Mouse (Mus musculus) ES-E14 (cell line): ENCODE data around the gene Blcap. TPM values are rescaled to one million over a fixed set of nuclear protein-coding genes. Genes with fewer than 3 reads are reported as not detected.

Experiments
- DNase-seq: peaks from one replicate; pipeline ENCODE4 v3.0.0-alpha.2; 2013; ENCODE audit warnings: low read depth, low spot score
- H3K27ac ChIP-seq: 2 replicates; pipeline ENCODE4 v1.5.1; 2012; ENCODE audit warnings: low read depth, mild to moderate bottlenecking, low read length, moderate library complexity, mixed read lengths; ENCODE audit not compliant: poor library complexity, insufficient read depth, severe bottlenecking
- H3K36me3 ChIP-seq: 2 replicates; pipeline ENCODE4 v1.6.1; 2012; ENCODE audit warnings: mild to moderate bottlenecking, low read length, moderate library complexity, mixed read lengths; ENCODE audit not compliant: control insufficient read depth, poor library complexity, insufficient read depth, severe bottlenecking
- H3K4me1 ChIP-seq, 2 experiments: fragments of 150-350 bp in 1 of 2; sonication (generic) in 1 of 2; 2 replicates each; pipeline ENCODE4 v1.6.1; 2012; ENCODE audit warnings: low read length in 2 of 2, mild to moderate bottlenecking in 1 of 2, mixed read lengths in 1 of 2; ENCODE audit not compliant: control insufficient read depth in 2 of 2, insufficient read depth in 2 of 2, poor library complexity in 1 of 2
- H3K4me3 ChIP-seq, 2 experiments: fragments of 150-350 bp in 1 of 2; sonication (generic) in 1 of 2; 2 replicates each; pipeline ENCODE4 v1.5.1; 2012; ENCODE audit warnings: low read length in 2 of 2, low read depth in 1 of 2, mild to moderate bottlenecking in 1 of 2, mixed read lengths in 1 of 2; ENCODE audit not compliant: insufficient read depth in 1 of 2, poor library complexity in 1 of 2, severe bottlenecking in 1 of 2
- H3K9ac ChIP-seq: 2 replicates; pipeline ENCODE4 v1.6.1; 2012; ENCODE audit warnings: low read depth, mild to moderate bottlenecking, low read length, mixed read lengths; ENCODE audit not compliant: poor library complexity, insufficient read depth, severe bottlenecking
- H3K9me3 ChIP-seq: fragments of 150-350 bp; sonication (generic); 2 replicates; pipeline ENCODE4 v1.6.1; 2012; ENCODE audit warnings: low read depth, mild to moderate bottlenecking, low read length; ENCODE audit not compliant: control insufficient read depth, insufficient read depth
- CHD2 ChIP-seq: IDR thresholded peaks from 2 replicates; pipeline ENCODE4 v1.6.1; 2014; ENCODE audit warnings: mild to moderate bottlenecking, low read depth, low read length, inconsistent platforms
- HCFC1 ChIP-seq: IDR thresholded peaks from 2 replicates; pipeline ENCODE4 v1.6.1; 2012; ENCODE audit warnings: low read length, inconsistent platforms, borderline replicate concordance; ENCODE audit not compliant: insufficient read depth
- MAFK ChIP-seq: IDR thresholded peaks from 2 replicates; pipeline ENCODE4 v1.6.1; 2014; ENCODE audit warnings: mild to moderate bottlenecking, low read depth, low read length, inconsistent platforms; ENCODE audit not compliant: insufficient read depth
- ZC3H11A ChIP-seq: IDR thresholded peaks from 2 replicates; pipeline ENCODE4 v1.6.1; 2012; ENCODE audit warnings: low read depth, mild to moderate bottlenecking, inconsistent platforms, low read length, borderline replicate concordance
- ZNF384 ChIP-seq: IDR thresholded peaks from 2 replicates; pipeline ENCODE4 v1.6.1; 2012; ENCODE audit warnings: low read depth, low read length, inconsistent platforms
- in situ Hi-C, 2 experiments: fragments of 600-800 bp; cut with MboI; formaldehyde crosslinking; loops; one replicate each; pipeline ENCODE4 v1.15.1; 2025; ENCODE audit warnings: low sequenced_read_pairs in 2 of 2, inconsistent platforms in 1 of 2; ENCODE audit not compliant: unreplicated experiment in 2 of 2
- total RNA-seq: library from RNA; depleted of rRNA; stranded (reverse); fragments of 300-350 nt; gene quantifications from 2 replicates; pipeline ENCODE4 v1.2.3, GENCODE M21; 2012

Gene Blcap
- total RNA-seq, 1 experiment = 42.4 TPM

DNA sequence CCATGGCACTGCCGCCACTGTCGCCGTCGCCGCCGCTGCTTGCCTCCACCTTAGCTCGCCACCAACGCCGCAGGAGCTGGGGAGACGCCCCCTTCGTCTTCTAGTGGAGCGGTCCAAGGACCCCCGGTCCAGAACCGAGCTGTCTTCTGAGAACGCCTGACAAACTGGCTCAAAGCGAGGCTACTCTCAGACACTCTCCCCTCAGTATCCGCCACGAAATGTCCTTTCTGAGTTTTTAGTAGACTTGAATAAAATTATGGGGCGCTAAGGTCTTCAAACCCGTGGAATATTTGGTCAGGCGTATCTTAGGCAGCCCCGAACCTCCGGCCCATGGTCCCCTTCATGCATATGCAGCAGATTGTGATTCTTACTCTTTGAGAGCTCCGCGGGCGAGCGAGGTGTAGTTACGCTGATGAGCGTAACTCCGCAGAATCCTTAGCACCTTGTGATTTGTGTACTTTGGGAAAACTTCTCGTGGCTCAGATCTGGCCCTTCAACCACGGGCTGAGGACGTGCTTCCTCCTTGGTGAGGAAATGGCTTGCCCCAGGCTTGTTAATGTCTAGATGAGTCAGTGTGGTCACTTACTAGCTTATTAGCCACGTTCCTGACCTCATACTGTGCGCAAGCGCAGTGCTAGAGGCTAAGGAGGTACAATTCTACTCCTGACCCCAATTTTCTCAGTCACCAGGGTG lies 4.7 kb downstream of the Blcap start:
- peaks cover 8% of the 10 kb centered on the region; the same call in 1 of the 2 replicates for H3K36me3 ChIP-seq

DNA sequence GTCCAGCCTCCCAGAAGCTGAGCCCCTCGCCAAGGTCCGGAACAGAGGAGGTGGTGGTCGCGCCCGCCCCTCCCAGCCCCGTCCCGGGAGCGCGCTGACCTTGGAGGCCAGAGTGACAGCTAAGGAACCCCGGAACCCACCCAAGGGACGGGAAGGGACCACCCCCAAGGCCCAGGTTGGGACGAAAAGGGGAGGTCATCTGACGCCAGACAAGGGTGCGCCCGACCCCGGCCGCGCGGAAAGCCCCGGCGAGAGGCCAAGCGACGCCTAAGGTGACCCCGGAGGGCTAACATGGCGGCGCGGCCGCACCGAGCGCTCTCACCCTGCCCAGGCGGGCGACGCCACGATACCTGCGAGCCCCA lies 5.2 kb downstream of the Blcap start:
- peaks cover 13% of the 10 kb centered on the region; the same call in 1 of the 2 replicates for H3K36me3 ChIP-seq
- no peak for DNase-seq
- TF ChIP-seq ZNF384 = no peak
- no peak for TF ChIP-seq MAFK
- no peak for TF ChIP-seq CHD2
- TF ChIP-seq HCFC1 = no peak
- no peak for TF ChIP-seq ZC3H11A
- peak overlapping the region; percentile 87 for H3K9ac ChIP-seq
- H3K4me3 ChIP-seq = peak overlapping the region; percentile 87 to 90
- in situ Hi-C loops = no loop called here
- H3K9me3 ChIP-seq = no peaks in the 10 kb centered on the region
- H3K4me1 ChIP-seq = peaks cover 2 to 8% of the 10 kb centered on the region in 2 experiments; a peak in 2 of 4 replicates
- H3K27ac ChIP-seq = peak overlapping the region; percentile 87; the same call in 1 of the 2 replicates

More for the DNA sequence above, 4.7 kb downstream of the Blcap start:
- peak overlapping the region; percentile 87 to 90 for H3K4me3 ChIP-seq
- in situ Hi-C loops = no loop called here
- TF ChIP-seq ZNF384 = no peak
- no peak for TF ChIP-seq ZC3H11A
- TF ChIP-seq MAFK = peak; percentile 53; the same call in 1 of the 2 replicates
- peak; percentile 68; the same call in 1 of the 2 replicates for TF ChIP-seq HCFC1
- no peak for TF ChIP-seq CHD2
- peak; percentile 78 for DNase-seq
- peaks cover 2 to 8% of the 10 kb centered on the region in 2 experiments; a peak in 2 of 4 replicates for H3K4me1 ChIP-seq
- H3K27ac ChIP-seq = peak overlapping the region; percentile 87
- no peaks in the 10 kb centered on the region for H3K9me3 ChIP-seq
- peak overlapping the region; percentile 87 for H3K9ac ChIP-seq

DNA sequence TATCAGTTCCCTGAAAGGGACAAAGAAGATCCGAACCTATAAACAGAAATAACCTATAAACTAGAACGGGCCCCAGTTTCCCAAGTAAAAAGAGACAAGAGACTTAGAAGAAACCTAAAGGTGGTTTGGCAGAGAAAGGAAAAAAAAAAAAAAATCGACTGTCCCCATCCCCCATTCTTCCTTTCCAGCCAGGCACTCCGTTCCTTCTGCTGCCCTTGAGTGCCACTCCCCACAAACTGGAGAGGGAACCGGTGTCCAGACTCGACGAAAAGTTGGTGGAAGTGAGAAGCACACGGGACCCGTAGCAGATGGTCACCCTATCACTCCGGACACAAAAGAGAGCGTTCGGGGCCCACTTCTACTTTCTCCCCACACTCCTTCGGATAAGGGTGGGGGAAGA lies 5.6 kb downstream of the Blcap start:
- in situ Hi-C loops = no loop called here
- 0 out of 2 replicates have a peak, but pooled peaks cover 3% of the 10 kb centered on the region for H3K9me3 ChIP-seq
- peak overlapping the region; percentile 87 for H3K9ac ChIP-seq
- peak overlapping the region; percentile 87 to 90 for H3K4me3 ChIP-seq
- peaks cover 2 to 8% of the 10 kb centered on the region in 2 experiments; a peak in 2 of 4 replicates for H3K4me1 ChIP-seq
- no peak for DNase-seq
- no peak overlapping the region for H3K27ac ChIP-seq
- peaks cover 13% of the 10 kb centered on the region; the same call in 1 of the 2 replicates for H3K36me3 ChIP-seq
- TF ChIP-seq MAFK = no peak
- peak; percentile 74 for TF ChIP-seq ZNF384
- no peak for TF ChIP-seq HCFC1
- no peak for TF ChIP-seq ZC3H11A
- TF ChIP-seq CHD2 = no peak

DNA sequence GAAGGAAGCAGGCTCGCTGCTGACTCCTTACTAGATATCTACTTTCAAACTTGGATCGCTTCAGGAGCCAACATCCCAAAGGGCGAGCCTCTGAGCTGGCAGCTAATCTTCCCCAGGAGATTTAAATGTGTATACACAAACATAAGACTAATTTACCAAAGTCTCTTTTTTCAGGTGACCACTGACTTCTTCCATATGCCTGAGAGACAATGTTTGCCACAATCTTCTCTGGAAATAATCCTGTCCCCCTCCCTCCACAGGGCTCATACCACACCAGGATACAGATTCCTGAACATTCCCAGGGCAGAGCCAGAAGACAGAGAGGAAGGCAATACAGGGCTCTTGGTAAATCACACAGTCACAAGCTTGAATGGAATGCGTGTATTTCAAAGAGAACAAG lies 6.4 kb downstream of the Blcap start:
- Histone ChIP-seq H3K9ac (no peak overlapping the region), H3K4me3 (no peak overlapping the region)
- no peak for DNase-seq

More for the DNA sequence above, 6.4 kb downstream of the Blcap start:
- Histone ChIP-seq H3K36me3 (peaks cover 13% of the 10 kb centered on the region; the same call in 1 of the 2 replicates), H3K27ac (no peak overlapping the region), H3K9me3 (0 out of 2 replicates have a peak, but pooled peaks cover 4% of the 10 kb centered on the region), H3K4me1 (peaks cover 2 to 8% of the 10 kb centered on the region in 2 experiments; a peak in 2 of 4 replicates)
- TF ChIP-seq ZNF384 = no peak
- TF ChIP-seq MAFK = no peak
- TF ChIP-seq CHD2 = no peak
- no peak for TF ChIP-seq HCFC1
- TF ChIP-seq ZC3H11A = no peak
- in situ Hi-C loops = no loop called here
